Mouse (Mus musculus): Measurements from ENCODE around the gene Atp2a1.

Atp2a1 gene

GRCm38 (mm10) chr7:126473470-126474086 is 10.7 kb upstream of the Atp2a1 start:
- in situ Hi-C loops (cut with MboI; ENCODE audit: low sequenced_read_pairs): no loop called here

- in situ Hi-C loops (cut with MboI; ENCODE audit: low sequenced_read_pairs): no loop called here
Measured at GRCm38 (mm10) chr7:126472713-126473112, 9.8 kb upstream of the Atp2a1 start.

GRCm38 (mm10) chr7:126472306-126472705 is 9.4 kb upstream of the Atp2a1 start:
- in situ Hi-C loops (cut with MboI; ENCODE audit: low sequenced_read_pairs): no loop called here

GRCm38 (mm10) chr7:126471853-126472252 is 8.9 kb upstream of the Atp2a1 start:
- in situ Hi-C loops (cut with MboI; ENCODE audit: low sequenced_read_pairs): no loop called here

- in situ Hi-C loops (cut with MboI; ENCODE audit: low sequenced_read_pairs): no loop called here
Measured at GRCm38 (mm10) chr7:126471361-126471760, 8.5 kb upstream of the Atp2a1 start.

GRCm38 (mm10) chr7:126470077-126470476 is 7.2 kb upstream of the Atp2a1 start:
- in situ Hi-C loops (cut with MboI; ENCODE audit: low sequenced_read_pairs): no loop called here

- in situ Hi-C loops (cut with MboI; ENCODE audit: low sequenced_read_pairs): no loop called here
Measured at GRCm38 (mm10) chr7:126467834-126468627, 5.1 kb upstream of the Atp2a1 start.

GRCm38 (mm10) chr7:126467271-126467670 is 4.4 kb upstream of the Atp2a1 start:
- in situ Hi-C loops (cut with MboI; ENCODE audit: low sequenced_read_pairs): no loop called here

- in situ Hi-C loops (cut with MboI; ENCODE audit: low sequenced_read_pairs): no loop called here
Measured at GRCm38 (mm10) chr7:126466707-126467106, 3.8 kb upstream of the Atp2a1 start.

- in situ Hi-C loops (cut with MboI; ENCODE audit: low sequenced_read_pairs): no loop called here
Measured at GRCm38 (mm10) chr7:126466116-126466515, 3.2 kb upstream of the Atp2a1 start.

GRCm38 (mm10) chr7:126465246-126466030 is 2.5 kb upstream of the Atp2a1 start:
- in situ Hi-C loops (cut with MboI; ENCODE audit: low sequenced_read_pairs): no loop called here

GRCm38 (mm10) chr7:126464836-126465235 is 1.9 kb upstream of the Atp2a1 start:
- in situ Hi-C loops (cut with MboI; ENCODE audit: low sequenced_read_pairs): no loop called here

GRCm38 (mm10) chr7:126464121-126464520 is 1.2 kb upstream of the Atp2a1 start:
- in situ Hi-C loops (cut with MboI; ENCODE audit: low sequenced_read_pairs): no loop called here

GRCm38 (mm10) chr7:126463547-126463946 is 639 bp upstream of the Atp2a1 start:
- in situ Hi-C loops (cut with MboI; ENCODE audit: low sequenced_read_pairs): no loop called here

- in situ Hi-C loops (cut with MboI; ENCODE audit: low sequenced_read_pairs): no loop called here
Measured at GRCm38 (mm10) chr7:126461626-126462025, 1.3 kb downstream of the Atp2a1 start.

GRCm38 (mm10) chr7:126460623-126461399 is 2.1 kb downstream of the Atp2a1 start:
- in situ Hi-C loops (cut with MboI; ENCODE audit: low sequenced_read_pairs): no loop called here

- in situ Hi-C loops (cut with MboI; ENCODE audit: low sequenced_read_pairs): no loop called here
Measured at GRCm38 (mm10) chr7:126458844-126459618, 3.9 kb downstream of the Atp2a1 start.

GRCm38 (mm10) chr7:126458225-126458624 is 4.7 kb downstream of the Atp2a1 start:
- in situ Hi-C loops (cut with MboI; ENCODE audit: low sequenced_read_pairs): no loop called here

GRCm38 (mm10) chr7:126456382-126457266 is 6.3 kb downstream of the Atp2a1 start:
- in situ Hi-C loops (cut with MboI; ENCODE audit: low sequenced_read_pairs): no loop called here

Data from CH12F3 (cell line).